Mouse (Mus musculus) thymus, postnatal 36 days (tissue): ENCODE data around the gene Plcb3.
A peak's percentile ranks its signal among the peaks of the same experiment; 100 is the strongest.

Source experiments
- DNase-seq, 2 experiments: peaks; one replicate each; pipeline ENCODE4 v3.0.0; 2022; ENCODE audit warnings: mixed read lengths in 2 of 2

Plcb3 gene

GRCm38 (mm10) chr19:6937541-6938465, 38.5 kb downstream of the Plcb3 start:
- no peak for DNase-seq

- peak; percentile 51 to 53 for DNase-seq
Measured at GRCm38 (mm10) chr19:6936299-6936698, 40.0 kb downstream of the Plcb3 start.

GRCm38 (mm10) chr19:6934195-6934977, 41.9 kb downstream of the Plcb3 start, which contains the start of gene Kcnk4:
Kcnk4 (minus strand) TSS chr19:6934515.
- DNase-seq, result peak in 1 of 2 experiments; percentile 14

GRCm38 (mm10) chr19:6933436-6934194, 42.7 kb downstream of the Plcb3 start:
- DNase-seq, result peak in 1 of 2 experiments; percentile 18

GRCm38 (mm10) chr19:6933102-6933435, 43.2 kb downstream of the Plcb3 start:
- no peak for DNase-seq

GRCm38 (mm10) chr19:6932018-6932417, 44.3 kb downstream of the Plcb3 start:
- no peak for DNase-seq

GRCm38 (mm10) chr19:6931002-6931401, 45.3 kb downstream of the Plcb3 start:
- no peak for DNase-seq

- peak in 1 of 2 experiments; percentile 10 for DNase-seq
Measured at GRCm38 (mm10) chr19:6928080-6928479, 48.2 kb downstream of the Plcb3 start.

- DNase-seq, result peak in 1 of 2 experiments; percentile 21
Measured at GRCm38 (mm10) chr19:6926559-6927255, 49.6 kb downstream of the Plcb3 start.

- DNase-seq, result no peak
Measured at GRCm38 (mm10) chr19:6925611-6926329, 50.5 kb downstream of the Plcb3 start.

GRCm38 (mm10) chr19:6925307-6925573, 51.0 kb downstream of the Plcb3 start, which contains the start of gene Catsperz:
Catsperz (minus strand) TSS chr19:6925380.
- DNase-seq, result no peak

GRCm38 (mm10) chr19:6924461-6925306, 51.6 kb downstream of the Plcb3 start:
- peak; percentile 81 to 88 for DNase-seq

GRCm38 (mm10) chr19:6922901-6923735, 53.2 kb downstream of the Plcb3 start:
- peak in 1 of 2 experiments; percentile 13 for DNase-seq

GRCm38 (mm10) chr19:6921647-6922567, 54.4 kb downstream of the Plcb3 start, which contains the start of gene Esrra:
Esrra (minus strand) TSS chr19:6921813.
- peak; percentile 100 for DNase-seq

- peak; percentile 66 to 78 for DNase-seq
Measured at GRCm38 (mm10) chr19:6920741-6921636, 55.3 kb downstream of the Plcb3 start.

GRCm38 (mm10) chr19:6919876-6920740, 56.2 kb downstream of the Plcb3 start:
- peak in 1 of 2 experiments; percentile 42 for DNase-seq
